Mouse (Mus musculus): Measurements from ENCODE around the gene Mmel1.
A peak's percentile ranks its signal among the peaks of the same experiment; 100 is the strongest.

The Mmel1 gene

GRCm38 (mm10) chr4:154869440-154869839 lies at the start of gene Mmel1:
TSS of gene Mmel1 (plus strand) at chr4:154869585.
- no peak for DNase-seq (ENCODE audit: low spot score in 2 of 2)

- peak in 1 of 2 experiments; percentile 23 for DNase-seq (ENCODE audit: low spot score in 2 of 2)
Measured at GRCm38 (mm10) chr4:154825662-154826061, 43.7 kb upstream of the Mmel1 start.

- no peak for DNase-seq (ENCODE audit: low spot score in 2 of 2)
Measured at GRCm38 (mm10) chr4:154826224-154826623, 43.2 kb upstream of the Mmel1 start.

- DNase-seq (ENCODE audit: low spot score in 2 of 2) = no peak
Measured at GRCm38 (mm10) chr4:154827181-154827580, 42.2 kb upstream of the Mmel1 start.

- DNase-seq (ENCODE audit: low spot score in 2 of 2) = no peak
Measured at GRCm38 (mm10) chr4:154827861-154828610, 41.3 kb upstream of the Mmel1 start.

- DNase-seq (ENCODE audit: low spot score in 2 of 2) = no peak
Measured at GRCm38 (mm10) chr4:154831915-154832573, 37.3 kb upstream of the Mmel1 start.

GRCm38 (mm10) chr4:154836183-154836915 lies 33.0 kb upstream of the Mmel1 start:
- DNase-seq (ENCODE audit: low spot score in 2 of 2) = no peak

GRCm38 (mm10) chr4:154837170-154837569 lies 32.2 kb upstream of the Mmel1 start, which contains the start of gene Ttc34:
TSS of gene Ttc34 (plus strand) at chr4:154837459.
- DNase-seq (ENCODE audit: low spot score in 2 of 2) = peak; percentile 62 to 71

- no peak for DNase-seq (ENCODE audit: low spot score in 2 of 2)
Measured at GRCm38 (mm10) chr4:154838741-154839140, 30.6 kb upstream of the Mmel1 start.

- no peak for DNase-seq (ENCODE audit: low spot score in 2 of 2)
Measured at GRCm38 (mm10) chr4:154839406-154839805, 30.0 kb upstream of the Mmel1 start.

- DNase-seq (ENCODE audit: low spot score in 2 of 2) = no peak
Measured at GRCm38 (mm10) chr4:154852696-154853095, 16.7 kb upstream of the Mmel1 start.

GRCm38 (mm10) chr4:154853881-154854280 lies 15.5 kb upstream of the Mmel1 start:
- DNase-seq (ENCODE audit: low spot score in 2 of 2) = no peak

- no peak for DNase-seq (ENCODE audit: low spot score in 2 of 2)
Measured at GRCm38 (mm10) chr4:154854676-154855345, 14.6 kb upstream of the Mmel1 start.

GRCm38 (mm10) chr4:154855721-154856479 lies 13.5 kb upstream of the Mmel1 start:
- peak; percentile 59 to 65 for DNase-seq (ENCODE audit: low spot score in 2 of 2)

- no peak for DNase-seq (ENCODE audit: low spot score in 2 of 2)
Measured at GRCm38 (mm10) chr4:154856480-154856837, 12.9 kb upstream of the Mmel1 start.

- DNase-seq (ENCODE audit: low spot score in 2 of 2) = no peak
Measured at GRCm38 (mm10) chr4:154856882-154857281, 12.5 kb upstream of the Mmel1 start.

- no peak for DNase-seq (ENCODE audit: low spot score in 2 of 2)
Measured at GRCm38 (mm10) chr4:154857366-154858240, 11.8 kb upstream of the Mmel1 start.

GRCm38 (mm10) chr4:154858601-154859000 lies 10.8 kb upstream of the Mmel1 start:
- no peak for DNase-seq (ENCODE audit: low spot score in 2 of 2)

- DNase-seq (ENCODE audit: low spot score in 2 of 2) = no peak
Measured at GRCm38 (mm10) chr4:154861967-154862366, 7.4 kb upstream of the Mmel1 start.

GRCm38 (mm10) chr4:154863436-154863935 lies 5.9 kb upstream of the Mmel1 start:
- no peak for DNase-seq (ENCODE audit: low spot score in 2 of 2)

Data from urinary bladder, adult 18-20 months (tissue).